Mouse (Mus musculus) cerebellum, adult 8-10 months (tissue): ENCODE measurements around the gene Rpl15.
"Not testable (repeated sequence)": the region's sequence is repeated elsewhere in the genome, so short reads cannot be mapped to it uniquely, and the experiment has no call there.

Source experiments
- DNase-seq: peaks from one replicate; pipeline ENCODE4 v3.0.0; 2022

Gene Rpl15

DNA sequence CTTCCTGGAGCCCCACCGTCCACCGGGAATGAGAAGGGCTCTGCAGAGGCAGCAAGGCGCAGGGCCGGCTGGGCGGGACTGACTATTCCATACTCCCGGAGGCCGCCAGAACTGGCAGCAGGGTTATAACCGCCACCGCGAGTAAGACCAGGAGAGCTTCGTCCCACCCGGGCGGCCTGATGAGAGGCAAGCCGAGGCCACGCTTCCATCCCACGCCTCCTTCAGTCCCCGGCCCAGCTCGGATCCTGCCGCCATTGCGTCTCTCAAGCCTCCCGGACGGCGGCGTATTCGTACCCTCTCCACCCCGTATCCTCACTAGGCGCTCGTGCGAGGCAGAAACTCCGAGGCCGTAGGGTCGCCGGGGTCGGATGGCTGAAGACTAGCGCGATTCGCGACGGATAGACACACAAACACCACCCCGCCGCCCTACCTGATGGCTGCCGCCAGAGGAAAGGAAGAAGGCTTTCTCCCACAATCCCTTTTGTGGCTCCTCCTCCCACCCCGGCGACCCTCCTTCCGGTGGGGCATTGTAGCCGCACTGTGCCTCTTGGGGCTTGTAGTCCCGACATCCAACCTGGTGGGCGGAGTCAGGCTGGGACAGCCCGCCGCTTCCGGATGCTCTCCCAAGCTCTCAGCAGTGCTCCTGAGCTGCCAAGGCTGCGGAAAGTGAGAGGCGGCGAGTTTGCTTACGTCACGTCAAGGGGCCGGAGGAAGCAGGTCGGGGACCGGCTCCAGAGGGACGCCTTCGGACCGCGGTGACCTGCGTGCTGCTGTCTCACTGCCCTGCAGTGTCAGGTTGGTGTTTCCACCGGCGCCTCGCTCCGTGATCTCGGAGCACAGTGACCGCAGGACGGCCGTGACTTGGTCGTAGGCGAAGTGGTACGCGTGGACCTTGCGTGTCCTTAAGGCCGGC, at the start of gene Rpl15, which contains the start of gene Nkiras1:
Rpl15 (minus strand) TSS at position 863 of the 913 bp plus-strand sequence.
Nkiras1 (plus strand) TSS at position 608 of the 913 bp plus-strand sequence.
- peak; percentile 98 for DNase-seq

DNA sequence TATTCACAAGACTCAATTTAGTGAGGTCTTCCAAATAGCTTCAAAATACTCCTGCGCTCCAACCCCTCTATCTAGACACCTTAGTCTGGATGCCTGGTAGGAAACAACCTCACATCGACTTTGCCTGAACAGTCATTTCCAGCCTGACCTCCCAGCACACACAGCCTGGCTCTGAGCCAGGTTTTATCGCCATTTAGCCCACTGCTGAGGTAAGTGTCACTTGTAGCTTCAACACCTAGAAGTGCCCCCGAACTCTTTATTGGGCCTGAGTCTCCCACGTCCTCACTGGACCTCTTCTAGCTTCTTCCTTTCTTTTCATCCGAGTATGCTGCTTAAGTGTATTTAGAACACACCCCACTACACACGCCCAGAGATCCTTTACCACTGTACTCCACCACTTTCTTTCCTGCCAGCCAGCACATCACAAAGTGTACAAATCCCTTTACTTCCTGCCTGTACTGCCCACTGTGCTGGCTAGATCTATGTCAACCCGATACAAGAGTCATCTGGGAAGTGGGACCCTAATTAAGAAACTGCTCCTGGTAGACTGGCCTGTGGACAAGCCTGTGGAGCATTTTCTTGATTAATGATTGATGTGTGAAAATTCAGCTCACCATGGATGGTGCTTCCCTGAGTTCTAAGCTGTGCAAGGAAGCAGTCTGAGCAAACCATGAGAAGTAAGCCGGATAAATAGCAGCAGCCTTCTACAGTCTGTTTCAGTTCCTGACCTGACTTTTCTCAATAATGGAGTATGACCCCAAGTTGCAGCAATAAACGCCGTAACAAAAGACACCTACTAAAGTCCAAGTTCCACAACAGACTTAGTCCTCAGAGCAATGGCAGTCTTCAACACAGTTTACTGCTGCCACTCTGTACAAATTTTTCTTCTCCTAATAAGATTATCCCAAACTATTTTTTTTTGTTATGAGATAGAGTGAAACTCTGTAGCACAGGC, 46.5 kb upstream of the Rpl15 start:
- no peak for DNase-seq

DNA sequence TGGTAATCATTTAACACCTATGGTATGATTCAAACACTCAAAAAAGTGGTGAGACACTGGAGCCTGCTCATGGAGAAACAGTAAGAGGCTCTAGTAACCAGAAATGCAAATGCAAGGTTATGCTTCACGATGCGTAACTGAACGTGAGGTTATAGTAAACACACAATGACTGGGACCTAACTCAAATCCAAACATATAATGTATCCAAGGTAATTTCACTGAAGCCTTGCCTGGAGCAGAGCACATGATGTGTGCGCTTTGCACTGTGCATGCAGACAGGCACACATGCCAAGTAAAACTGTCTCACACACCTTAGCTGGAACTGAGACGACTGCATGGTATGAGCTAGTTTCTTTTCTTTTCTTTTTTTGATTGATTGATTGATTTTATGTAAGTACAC, 33.0 kb upstream of the Rpl15 start:
- DNase-seq = no peak

DNA sequence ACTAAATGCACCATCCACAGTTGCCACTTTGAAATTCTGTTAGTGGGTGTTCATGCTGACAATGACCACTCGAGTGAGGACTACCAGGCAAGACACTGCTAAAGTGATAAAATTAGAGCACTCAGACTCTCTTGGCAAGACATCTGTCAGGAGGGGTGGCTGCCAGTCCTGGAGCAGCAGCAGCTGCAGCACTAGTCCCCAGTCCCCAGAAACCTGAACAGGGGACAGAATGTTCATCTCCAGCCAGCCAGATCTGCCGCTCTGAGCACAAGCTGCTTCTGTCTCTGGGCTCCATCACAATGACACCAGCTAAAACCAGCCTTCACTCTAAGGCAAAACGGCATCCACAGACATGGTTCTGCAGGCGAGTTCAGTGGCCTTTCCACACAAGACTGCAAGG, 32.1 kb upstream of the Rpl15 start:
- DNase-seq = no peak

DNA sequence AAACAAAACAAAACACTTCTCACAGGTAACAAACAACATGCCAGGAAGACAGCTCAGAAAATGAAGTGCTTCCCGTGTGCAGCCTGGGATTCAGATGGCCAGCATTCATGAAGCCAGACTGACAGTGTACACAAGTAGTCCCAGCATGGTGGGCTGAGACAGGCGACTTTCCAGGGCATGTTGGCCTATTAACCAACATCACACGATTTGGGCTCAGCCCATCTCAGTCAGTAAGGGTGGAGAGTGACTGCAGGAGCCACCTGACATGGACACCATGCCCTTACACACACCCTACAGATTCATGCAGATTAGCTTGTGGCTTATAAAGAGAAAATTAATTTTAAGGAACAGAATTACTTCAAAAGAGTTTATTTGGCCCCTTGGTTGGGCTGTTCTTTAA, 31.6 kb upstream of the Rpl15 start:
- no peak for DNase-seq

- DNase-seq = no peak
Observed at GRCm38 (mm10) chr14:18301591-18301990, 30.4 kb upstream of the Rpl15 start.

- DNase-seq = no peak
Observed at GRCm38 (mm10) chr14:18300676-18301075, 29.5 kb upstream of the Rpl15 start.

DNA sequence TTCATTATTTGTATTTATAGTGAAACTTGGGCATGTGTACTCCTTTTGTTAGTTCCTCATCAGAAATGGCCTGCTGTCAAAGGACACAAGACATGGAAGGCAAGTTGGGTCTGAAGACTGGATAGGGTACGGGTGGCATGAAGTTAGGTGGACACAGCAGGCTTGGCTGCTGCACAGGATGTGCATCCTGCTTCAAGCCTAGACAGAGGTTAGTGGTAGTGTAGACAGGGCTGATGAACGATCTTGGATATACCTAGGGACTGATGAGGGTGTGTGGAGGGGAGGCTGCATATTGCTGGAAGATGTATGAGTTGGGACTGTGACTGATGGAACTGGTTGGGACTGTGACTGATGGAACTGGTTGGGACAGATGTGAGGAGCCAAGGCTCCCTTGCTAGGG, 27.7 kb upstream of the Rpl15 start:
- no peak for DNase-seq

DNA sequence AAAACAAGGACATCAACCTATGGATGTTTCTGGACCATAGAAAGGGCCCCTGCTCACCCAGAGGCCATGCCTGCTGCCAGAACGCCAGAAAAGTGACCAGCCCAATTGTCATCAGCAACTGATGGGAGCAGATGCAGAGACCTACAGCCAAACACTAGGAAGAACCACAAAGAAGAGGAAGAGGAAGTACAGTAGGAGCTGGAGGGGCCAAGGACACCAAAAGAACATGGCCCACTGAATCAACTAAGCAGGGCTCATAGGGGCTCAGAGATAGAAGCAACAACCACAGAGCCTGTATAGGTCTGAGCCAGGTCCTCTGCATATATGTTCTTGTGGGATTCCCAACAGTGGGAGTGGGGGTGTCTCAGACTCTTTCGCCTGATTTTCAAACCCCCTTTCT, 26.2 kb upstream of the Rpl15 start:
- DNase-seq = no peak

- no peak for DNase-seq
Observed at GRCm38 (mm10) chr14:18292578-18292977, 21.4 kb upstream of the Rpl15 start.

DNA sequence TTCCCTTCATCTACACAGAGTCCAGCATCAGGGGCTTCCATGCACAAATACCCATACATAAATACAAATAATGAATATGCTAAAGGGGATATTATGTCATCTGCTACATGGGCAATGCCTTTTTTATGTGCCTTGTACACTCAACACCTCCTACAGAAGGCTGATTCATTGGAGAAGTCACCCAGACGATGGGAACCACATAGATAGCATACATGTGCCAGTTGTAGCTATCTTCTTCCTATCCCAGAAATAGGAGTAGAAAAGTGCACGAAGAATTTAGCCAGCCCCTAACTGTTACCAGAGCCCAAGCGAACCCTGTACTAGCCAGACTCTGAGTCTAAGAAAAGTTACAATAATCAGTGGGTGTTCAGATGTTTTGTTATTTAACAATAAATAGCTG, 20.9 kb upstream of the Rpl15 start:
- no peak for DNase-seq

GRCm38 (mm10) chr14:18287391-18287790, 16.2 kb upstream of the Rpl15 start:
- no peak for DNase-seq

- DNase-seq = no peak
Observed at GRCm38 (mm10) chr14:18286441-18286840, 15.2 kb upstream of the Rpl15 start.

GRCm38 (mm10) chr14:18285476-18285875, 14.3 kb upstream of the Rpl15 start:
- no peak for DNase-seq

DNA sequence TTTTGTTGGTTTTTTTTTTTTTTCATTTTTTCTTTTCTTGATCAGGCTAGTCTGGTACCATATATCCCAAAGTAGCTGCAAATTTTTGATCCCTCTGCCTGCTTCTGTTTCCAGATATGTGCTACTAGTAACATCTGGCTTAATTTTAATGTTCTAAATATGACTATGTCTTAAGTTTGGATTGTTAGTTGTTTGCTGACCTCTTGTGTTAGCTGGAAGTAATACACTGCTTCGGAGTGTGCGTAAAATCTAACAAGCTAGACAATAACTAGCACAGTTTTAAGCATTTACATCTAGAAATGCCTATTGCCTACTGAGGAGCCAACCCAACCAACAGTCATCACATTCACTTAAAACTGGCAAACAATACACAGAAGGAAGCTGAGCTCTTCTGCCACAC, 13.4 kb upstream of the Rpl15 start:
- DNase-seq = no peak

DNA sequence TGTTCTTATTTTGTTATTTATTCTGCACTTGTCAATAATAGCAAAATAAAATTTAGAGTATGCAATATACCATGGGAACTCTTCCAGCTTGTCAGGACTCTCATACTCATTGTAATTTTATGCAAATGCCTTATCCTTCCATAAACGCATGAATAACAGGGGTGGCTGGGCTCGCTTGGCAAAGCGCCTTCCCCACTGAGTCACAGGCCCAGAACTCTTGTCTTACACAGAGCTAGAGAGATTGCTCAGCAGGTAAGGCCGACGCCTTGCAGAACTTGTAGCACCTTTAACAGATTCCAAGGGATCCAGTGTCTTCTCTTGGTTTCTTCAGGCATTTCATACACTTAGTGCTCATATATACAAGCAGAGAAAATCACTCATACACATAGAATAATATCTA, 9.2 kb upstream of the Rpl15 start:
- no peak for DNase-seq

DNA sequence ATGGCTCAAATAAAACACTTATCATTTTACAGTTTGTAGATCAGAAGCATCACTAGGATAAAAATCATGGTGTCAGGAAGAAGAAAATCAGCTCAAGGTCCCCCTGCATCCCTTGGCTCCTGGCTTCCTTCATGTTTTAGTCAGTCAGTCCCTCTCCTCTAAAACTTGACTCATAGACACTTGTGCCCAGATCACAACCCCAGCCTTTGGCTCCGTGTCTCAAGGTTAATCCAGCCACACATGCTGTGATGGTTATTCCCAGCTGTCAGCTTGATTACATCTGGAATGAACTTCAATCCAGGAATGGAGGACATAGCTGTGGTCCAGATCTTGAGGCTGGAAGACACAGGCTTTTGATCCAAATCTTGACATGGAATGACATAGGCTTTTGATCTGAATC, 3.3 kb upstream of the Rpl15 start:
- no peak for DNase-seq

DNA sequence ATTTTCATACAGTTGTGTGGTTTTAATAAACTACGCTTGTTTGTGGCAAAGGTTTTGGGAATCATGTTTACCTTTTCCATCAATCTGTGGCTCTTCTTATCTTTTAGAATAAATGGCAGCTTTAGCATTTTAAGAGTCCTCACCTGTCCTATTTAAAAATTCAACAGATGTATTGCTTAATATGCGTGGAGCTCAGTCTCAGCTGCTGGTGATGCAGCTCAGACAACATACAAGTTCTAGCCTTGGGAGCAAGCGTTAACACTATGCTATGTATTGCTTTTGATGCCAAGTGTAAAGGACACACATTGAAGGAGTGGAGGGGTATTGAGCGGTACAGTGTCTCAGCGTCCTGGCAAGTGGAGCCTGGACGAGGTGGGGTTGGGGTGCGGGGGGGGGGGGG, 475 bp upstream of the Rpl15 start:
- DNase-seq = peak; percentile 19

DNA sequence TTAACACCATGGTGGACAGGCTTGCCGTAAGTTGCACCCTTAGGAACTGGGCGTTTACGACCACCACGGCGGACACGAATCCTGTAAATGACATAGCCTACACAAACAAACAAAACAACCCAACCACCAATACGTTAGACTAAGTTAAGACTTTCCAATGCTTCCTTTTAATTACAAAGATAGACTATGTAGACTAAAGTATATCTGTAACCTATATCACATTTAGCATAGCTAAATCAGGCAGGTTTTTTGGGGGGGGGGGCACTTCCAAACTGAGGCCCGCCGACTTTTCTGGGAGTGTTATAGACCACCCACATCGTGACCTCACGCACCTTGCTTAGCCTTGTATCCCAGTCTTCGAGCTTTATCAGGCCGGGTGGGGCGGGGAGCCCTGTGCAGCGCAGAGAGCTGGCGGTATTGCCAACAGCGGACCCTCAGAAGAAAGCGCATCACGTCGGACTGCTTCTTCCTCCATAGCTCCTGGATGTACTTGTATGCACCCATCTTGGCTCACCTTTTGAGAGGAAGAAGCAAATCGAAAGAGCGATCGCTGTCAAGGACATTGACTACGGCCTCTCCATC, 1.2 kb downstream of the Rpl15 start:
- DNase-seq = not testable (repeated sequence)

DNA sequence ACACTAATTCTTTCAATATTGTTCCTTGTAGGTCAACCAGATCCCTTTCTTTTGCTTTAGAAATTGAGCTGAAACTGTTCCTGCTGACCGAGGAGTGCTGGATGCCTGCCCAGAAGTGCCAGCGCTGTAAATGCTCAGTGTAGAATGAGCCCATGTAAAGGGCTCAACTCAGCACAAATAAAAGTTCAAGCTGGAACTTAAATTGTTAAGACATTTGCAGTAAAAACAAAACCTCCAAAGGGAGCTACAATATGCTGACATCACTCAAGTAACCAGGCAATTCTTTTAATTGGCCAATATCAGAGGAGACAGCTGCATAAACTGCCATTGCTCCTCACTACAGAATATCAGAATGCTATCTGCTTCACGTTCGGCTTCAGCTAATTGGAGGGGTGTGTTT, 7.8 kb downstream of the Rpl15 start:
- no peak for DNase-seq

- DNase-seq = no peak
Observed at GRCm38 (mm10) chr14:18261203-18261602, 10.0 kb downstream of the Rpl15 start.

DNA sequence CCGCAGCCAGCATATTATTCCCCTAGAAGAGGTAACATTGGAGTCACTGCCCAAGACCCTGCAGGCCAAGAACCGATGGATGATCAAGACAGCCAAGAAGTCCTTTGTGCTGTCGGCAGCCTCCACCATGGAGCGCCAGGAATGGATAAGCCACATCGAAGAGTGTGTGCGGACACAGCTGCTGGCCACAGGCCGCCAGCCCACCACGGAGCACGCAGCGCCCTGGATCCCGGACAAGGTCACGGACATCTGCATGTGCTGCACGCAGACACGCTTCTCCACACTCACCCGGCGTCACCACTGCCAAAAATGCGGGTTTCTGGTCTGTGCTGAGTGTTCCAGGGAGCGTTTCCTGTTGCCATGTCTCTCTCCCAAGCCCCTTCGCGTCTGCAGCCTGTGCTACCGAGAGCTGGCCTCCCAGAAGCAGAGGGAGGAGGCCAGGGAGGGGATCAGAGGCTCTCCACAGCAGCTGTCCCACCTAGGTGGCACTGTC, 28.5 kb downstream of the Rpl15 start:
- peak; percentile 5 for DNase-seq

- no peak for DNase-seq
Observed at GRCm38 (mm10) chr14:18241786-18242185, 29.4 kb downstream of the Rpl15 start.
